Comparison of ENCODE assay signal across 7 mouse cellular contexts in the genomic region with DNA sequence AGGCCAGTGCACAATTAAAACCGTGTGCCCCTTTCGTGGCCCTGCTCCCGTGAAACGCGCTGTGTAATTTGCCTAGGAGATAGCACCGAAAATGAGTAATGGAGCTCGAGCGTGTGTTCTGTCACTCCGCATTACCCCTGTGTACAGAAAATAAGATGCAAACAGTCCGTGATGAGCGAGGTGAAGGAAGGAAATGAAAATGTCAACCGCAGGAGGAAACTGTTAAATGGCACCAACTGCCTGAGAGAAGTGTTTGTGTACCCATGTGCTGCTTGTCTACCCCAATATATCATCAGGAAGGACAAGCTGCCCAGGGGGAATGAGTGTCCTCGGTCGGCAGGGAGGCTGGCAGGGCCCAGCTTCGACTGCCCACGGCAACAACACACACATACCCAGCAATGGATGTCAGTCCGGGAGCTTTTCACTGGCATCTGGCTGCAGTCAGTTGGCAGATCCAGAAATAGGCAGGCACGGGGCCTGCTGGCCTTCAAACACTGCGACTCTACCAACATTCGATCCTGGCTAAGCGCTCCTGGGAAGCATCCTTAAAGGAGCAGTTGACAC.
DNase-seq lines count a peak whose midpoint lies in the region.

No protein-coding gene starts in this region.

- peak; percentile 52 for DNase-seq in adrenal gland, adult 2 months
- peak; percentile 50 for DNase-seq in adrenal gland, postnatal 25 days
- peak; percentile 28 to 57 for DNase-seq in frontal cortex, postnatal 36 days (ENCODE audit: low spot score in 2 of 2)
- DNase-seq in layer of hippocampus, adult 18-20 months (ENCODE audit: low spot score in 2 of 2): peak; percentile 23 to 62
- peak; percentile 2 to 23 for DNase-seq in natural killer cell, adult 2 months (ENCODE audit: low spot score in 2 of 2)
- no peak for DNase-seq in adipocyte (ENCODE audit: low spot score)
- no peak for DNase-seq in spleen, adult 18-20 months

Comparison
In these comparisons a context has a peak if more than half of its experiments do, and no peak if none do; other contexts are left out.
1. DNase-seq: peak in adrenal gland, adult 2 months (single experiment), adrenal gland, postnatal 25 days (single experiment), frontal cortex, postnatal 36 days (2 of 2), layer of hippocampus, adult 18-20 months (2 of 2) and natural killer cell, adult 2 months (2 of 2); none in adipocyte (single experiment) and spleen, adult 18-20 months (0 of 2).